Mouse (Mus musculus) cortical plate, adult 2 months (tissue): Measurements from ENCODE around the gene Agtrap.

Experiments used
- CTCF ChIP-seq: fragments of 200-500 bp; IDR thresholded peaks from 2 replicates; pipeline ENCODE4 v1.5.1; 2011; ENCODE audit warnings: mild to moderate bottlenecking, control low read depth, low read length; ENCODE audit not compliant: insufficient read depth; ENCODE audit errors: extremely low read depth
- POLR2A ChIP-seq: fragments of 200-500 bp; IDR thresholded peaks from 2 replicates; pipeline ENCODE4 v1.6.1; 2011; ENCODE audit warnings: mild to moderate bottlenecking, low read length, control low read depth; ENCODE audit not compliant: insufficient read depth; ENCODE audit errors: extremely low read depth

DNA sequence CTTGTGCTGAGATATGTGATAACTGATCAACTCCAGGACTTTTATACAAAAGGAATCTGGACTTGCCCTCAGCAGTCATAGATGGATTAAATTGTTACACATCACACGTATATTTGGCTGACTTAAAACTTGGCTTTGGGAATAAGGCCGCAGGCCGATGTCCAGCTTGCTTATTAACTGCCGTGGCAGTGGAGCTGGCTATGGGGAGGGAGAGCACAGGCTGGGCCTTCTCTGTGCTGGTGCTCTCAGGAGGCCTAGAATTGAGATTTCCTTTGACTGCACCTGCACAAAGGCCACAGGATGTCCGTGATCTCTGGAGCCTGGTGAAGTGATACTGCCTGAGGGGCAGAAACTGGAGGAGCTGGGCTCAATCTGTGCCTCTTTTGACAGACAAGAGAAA is 57.3 kb downstream of the Agtrap start:
- TF ChIP-seq POLR2A (no peak), CTCF (no peak)
